9 mouse cellular contexts compared by ENCODE assay signal in genomic region chr5:100663854-100664253, GRCm38 (mm10). TPM values are rescaled to one million over a fixed set of nuclear protein-coding genes. Genes with fewer than 3 reads are reported as not detected.
DNase-seq lines count a peak whose midpoint lies in the region; ATAC-seq and TF ChIP-seq lines count a peak whose summit lies in the region.
"Had no signal": no experiment of that assay in that cellular context is flagged by ENCODE, and none has a peak within 500 bp of the region (broad histone marks: within the 10 kb centered on the region; RNA-seq: fewer than 3 reads in every experiment).

No protein-coding gene starts in this region.

- H3K36me3 ChIP-seq in hindbrain, postnatal 0 days (ENCODE audit: insufficient read depth, low read length) = peaks cover 29% of the 10 kb centered on the region; the same call in 1 of the 2 replicates
- H3K36me3 ChIP-seq in hindbrain, embryonic 10.5 days = peaks cover 86% of the 10 kb centered on the region
- peaks cover 83% of the 10 kb centered on the region for H3K36me3 ChIP-seq in E14TG2a.4 (ENCODE audit: insufficient read depth, low read length)
- H3K36me3 ChIP-seq in forebrain, embryonic 12.5 days (replicated peaks) = peaks cover 59% of the 10 kb centered on the region

- DNase-seq in hindbrain, postnatal 0 days (ENCODE audit: low spot score) = peak; percentile 62
- DNase-seq in hindbrain, embryonic 10.5 days (ENCODE audit: low spot score) = no peak
- DNase-seq in kidney, postnatal 14 days = peak; percentile 62
- DNase-seq in mesoderm, embryonic 11.5 days (ENCODE audit: low read depth, low spot score) = peak; percentile 35
- no peak for DNase-seq in cerebellum, postnatal 4 days (ENCODE audit: low spot score in 2 of 2)

- no peak overlapping the region for H3K27ac ChIP-seq in hindbrain, postnatal 0 days
- H3K27ac ChIP-seq in hindbrain, embryonic 10.5 days = no peak overlapping the region
- H3K27ac ChIP-seq in forebrain, embryonic 12.5 days = no peak overlapping the region
- H3K27ac ChIP-seq: embryonic facial prominence, embryonic 12.5 days had no signal

- peak; percentile 84 for TF ChIP-seq CTCF in hindbrain, postnatal 0 days (IDR thresholded peaks at IDR 0.05; ENCODE audit: low read depth)
- peak; percentile 55 for TF ChIP-seq CTCF in E14TG2a.4 (conservative IDR thresholded peaks at IDR 0.05; ENCODE audit: low read length)

- H3K4me3 ChIP-seq in hindbrain, postnatal 0 days (ENCODE audit: low read length) = no peak overlapping the region
- no peak overlapping the region for H3K4me3 ChIP-seq in hindbrain, embryonic 10.5 days
- H3K4me3 ChIP-seq in E14TG2a.4 (replicated peaks; ENCODE audit: low read length) = no peak overlapping the region
- no peak overlapping the region for H3K4me3 ChIP-seq in forebrain, embryonic 12.5 days (replicated peaks)
- H3K4me3 ChIP-seq: embryonic facial prominence, embryonic 12.5 days had no signal

- H3K9ac ChIP-seq in hindbrain, postnatal 0 days (replicated peaks; ENCODE audit: low read length) = no peak overlapping the region
- no peak overlapping the region for H3K9ac ChIP-seq in forebrain, embryonic 12.5 days
- H3K9ac ChIP-seq: embryonic facial prominence, embryonic 12.5 days had no signal

- 0 out of 2 replicates have a peak, but pooled peaks have one; percentile 40 for ATAC-seq in hindbrain, postnatal 0 days
- peak; percentile 76 for ATAC-seq in common myeloid progenitor, adult 5-6 weeks (replicated peaks; ENCODE audit: low read depth, poor library complexity, severe bottlenecking)
- ATAC-seq in forebrain, embryonic 12.5 days (ENCODE audit: low FRiP score) = no peak

- H3K9me3 ChIP-seq in hindbrain, postnatal 0 days (ENCODE audit: low read length) = no peaks in the 10 kb centered on the region
- no peaks in the 10 kb centered on the region for H3K9me3 ChIP-seq in hindbrain, embryonic 10.5 days
- H3K9me3 ChIP-seq in E14TG2a.4 (ENCODE audit: low read length) = no peaks in the 10 kb centered on the region
- H3K9me3 ChIP-seq in forebrain, embryonic 12.5 days = no peaks in the 10 kb centered on the region
- H3K9me3 ChIP-seq: embryonic facial prominence, embryonic 12.5 days had no signal

- no peak overlapping the region for H3K4me2 ChIP-seq in hindbrain, postnatal 0 days (ENCODE audit: low read depth, low read length)
- H3K4me2 ChIP-seq in forebrain, embryonic 12.5 days = no peak overlapping the region
- H3K4me2 ChIP-seq: embryonic facial prominence, embryonic 12.5 days had no signal

- no peaks in the 10 kb centered on the region for H3K4me1 ChIP-seq in hindbrain, postnatal 0 days (ENCODE audit: insufficient read depth, low read length)
- H3K4me1 ChIP-seq in hindbrain, embryonic 10.5 days (replicated peaks) = no peaks in the 10 kb centered on the region
- peaks cover 10% of the 10 kb centered on the region for H3K4me1 ChIP-seq in E14TG2a.4 (replicated peaks; ENCODE audit: low read depth, low read length)
- no peaks in the 10 kb centered on the region for H3K4me1 ChIP-seq in forebrain, embryonic 12.5 days
- H3K4me1 ChIP-seq: embryonic facial prominence, embryonic 12.5 days had no signal

- no peaks in the 10 kb centered on the region for H3K27me3 ChIP-seq in hindbrain, postnatal 0 days (ENCODE audit: insufficient read depth, low read length)
- H3K27me3 ChIP-seq in hindbrain, embryonic 10.5 days (ENCODE audit: insufficient read depth, poor library complexity, severe bottlenecking) = no peaks in the 10 kb centered on the region
- no peaks in the 10 kb centered on the region for H3K27me3 ChIP-seq in E14TG2a.4 (ENCODE audit: insufficient read depth, low read length)
- H3K27me3 ChIP-seq in forebrain, embryonic 12.5 days = no peaks in the 10 kb centered on the region
- H3K27me3 ChIP-seq: embryonic facial prominence, embryonic 12.5 days had no signal

- 59% methylated on average over 5 of the region's 5 CpGs for WGBS in hindbrain, postnatal 0 days
- 68% methylated on average over 5 of the region's 5 CpGs for WGBS in hindbrain, embryonic 10.5 days
- WGBS in forebrain, embryonic 12.5 days = 59% methylated on average over 5 of the region's 5 CpGs

RNA-seq across cellular contexts. Expression of gene Coq2, which starts 11.1 kb away (rescaled TPM):
- 79.9 and 97.5 TPM in 2 replicates for total RNA-seq in hindbrain, postnatal 0 days (2014; rRNA removed)
- 61.6 and 65.2 TPM in 2 replicates for polyA plus RNA-seq in hindbrain, postnatal 0 days (2015; fragmentation: Nextera tagmentation; extraction: Ambion mirVana)
- polyA plus RNA-seq in hindbrain, embryonic 10.5 days (2016; fragmentation: Nextera tagmentation; extraction: Ambion mirVana) = 49.6 and 56.0 TPM in 2 replicates
- 33.9 and 37.5 TPM in 2 replicates for total RNA-seq in common myeloid progenitor, adult 5-6 weeks (2017)
- 42.3 and 47.3 TPM in 2 replicates for polyA plus RNA-seq in forebrain, embryonic 12.5 days (2016; fragmentation: Nextera tagmentation; extraction: Ambion mirVana)

RNA-seq across cellular contexts. Expression of gene Hpse, which starts 55.7 kb away (rescaled TPM):
- 1.3 and 1.7 TPM in 2 replicates for total RNA-seq in hindbrain, postnatal 0 days (2014; rRNA removed)
- 0.79 and 0.91 TPM in 2 replicates for polyA plus RNA-seq in hindbrain, postnatal 0 days (2015; fragmentation: Nextera tagmentation; extraction: Ambion mirVana)
- polyA plus RNA-seq in hindbrain, embryonic 10.5 days (2016; fragmentation: Nextera tagmentation; extraction: Ambion mirVana) = 1.6 and 2.3 TPM in 2 replicates
- 11.8 and 16.7 TPM in 2 replicates for total RNA-seq in common myeloid progenitor, adult 5-6 weeks (2017)
- 0.54 and 0.82 TPM in 2 replicates for polyA plus RNA-seq in forebrain, embryonic 12.5 days (2016; fragmentation: Nextera tagmentation; extraction: Ambion mirVana)

Comparison
In these comparisons a context has a peak if more than half of its experiments do, and no peak if none do; other contexts are left out.
1. DNase-seq: peak in hindbrain, postnatal 0 days (single experiment), kidney, postnatal 14 days (single experiment) and mesoderm, embryonic 11.5 days (single experiment); none in hindbrain, embryonic 10.5 days (single experiment) and cerebellum, postnatal 4 days (0 of 2).